Mouse (Mus musculus) intestine, embryonic 16.5 days (tissue): ENCODE results near the gene Vcl. TPM values are rescaled to one million over a fixed set of nuclear protein-coding genes. Genes with fewer than 3 reads are reported as not detected.

Experiments used
- ATAC-seq: fragments of 200-750 bp; cut with Nextera tagmentation; 2 replicates; pipeline ENCODE4 v1.8.0; 2017; ENCODE audit warnings: moderate TSS enrichment, moderate library complexity
- H3K27ac ChIP-seq: fragments of 300-500 bp; sonication (generic); 2 replicates; pipeline ENCODE4 v1.5.1; 2014; ENCODE audit warnings: mild to moderate bottlenecking, low read length
- H3K27me3 ChIP-seq: fragments of 300-500 bp; sonication (generic); replicated peaks from 2 replicates; pipeline ENCODE4 v1.6.1; 2014; ENCODE audit warnings: low read length, control low read depth, mixed read lengths; ENCODE audit not compliant: control insufficient read depth, insufficient read depth
- H3K36me3 ChIP-seq: fragments of 300-500 bp; sonication (generic); 2 replicates; pipeline ENCODE4 v1.6.1; 2014; ENCODE audit warnings: low read length, control low read depth; ENCODE audit not compliant: control insufficient read depth, insufficient read depth
- H3K4me1 ChIP-seq: fragments of 300-500 bp; sonication (generic); 2 replicates; pipeline ENCODE4 v1.6.1; 2014; ENCODE audit warnings: low read length, control low read depth, mixed read lengths; ENCODE audit not compliant: control insufficient read depth, insufficient read depth
- H3K4me2 ChIP-seq: fragments of 300-500 bp; sonication (generic); 2 replicates; pipeline ENCODE4 v1.6.1; 2014; ENCODE audit warnings: low read depth, low read length, control low read depth
- H3K4me3 ChIP-seq: fragments of 300-500 bp; sonication (generic); 2 replicates; pipeline ENCODE4 v1.5.1; 2014; ENCODE audit warnings: mild to moderate bottlenecking, low read length
- H3K9ac ChIP-seq: fragments of 300-500 bp; sonication (generic); 2 replicates; pipeline ENCODE4 v1.6.1; 2014; ENCODE audit warnings: low read depth, low read length
- H3K9me3 ChIP-seq: fragments of 300-500 bp; sonication (generic); 2 replicates; pipeline ENCODE4 v1.6.1; 2016; ENCODE audit warnings: low read length, control low read depth; ENCODE audit not compliant: control insufficient read depth
- WGBS: fragments of 180-500 bp; shearing (Covaris S2); extraction: QIAGEN DNeasy Blood & Tissue Kit; methylation state at CpG from one replicate; pipeline ENCODE4 v1.1.7; 2014; 5-methylcytosine and 5-hydroxymethylcytosine counted together
- polyA plus RNA-seq: library from polyadenylated mRNA; unstranded; fragments of >200 nt; fragmentation: Nextera tagmentation; extraction: Ambion mirVana; gene quantifications from 2 replicates; pipeline ENCODE4 v1.2.1, GENCODE M21; 2015

Vcl gene
- polyA plus RNA-seq, result 51.5 and 56.0 TPM in 2 replicates

- ATAC-seq, result peak; percentile 99
- Histone ChIP-seq H3K9ac (peak within 1 kb of the TSS; percentile 96), H3K27ac (peak within 1 kb of the TSS; percentile 96), H3K9me3 (no peaks in the 10 kb centered on the region), H3K27me3 (no peaks in the 10 kb centered on the region), H3K4me3 (peak within 1 kb of the TSS; percentile 94), H3K36me3 (no peaks in the 10 kb centered on the region), H3K4me1 (peaks cover 16% of the 10 kb centered on the region), H3K4me2 (peak within 1 kb of the TSS; percentile 85)
- WGBS, result under 1% methylated on average over 84 of the region's 89 CpGs
Measured at GRCm38 (mm10) chr14:20928848-20929745, at the start of gene Vcl. Gene Vcl, plus strand, starts transcription at chr14:20929398.

GRCm38 (mm10) chr14:20884691-20885090 lies 44.5 kb upstream of the Vcl start:
- ATAC-seq, result peak; percentile 47; the same call in 1 of the 2 replicates
- H3K9me3 ChIP-seq, result no peaks in the 10 kb centered on the region
- H3K9ac ChIP-seq, result no peak overlapping the region
- WGBS, result 67% methylated on average over 5 of the region's 5 CpGs
- H3K27ac ChIP-seq, result peak overlapping the region; percentile 71
- no peak overlapping the region for H3K4me2 ChIP-seq
- H3K36me3 ChIP-seq, result no peaks in the 10 kb centered on the region
- H3K27me3 ChIP-seq, result no peaks in the 10 kb centered on the region
- peaks cover 10% of the 10 kb centered on the region for H3K4me1 ChIP-seq
- no peak overlapping the region for H3K4me3 ChIP-seq

GRCm38 (mm10) chr14:20885091-20885888 lies 43.9 kb upstream of the Vcl start:
- H3K4me1 ChIP-seq, result peaks cover 10% of the 10 kb centered on the region
- 21% methylated on average over 10 of the region's 10 CpGs for WGBS
- H3K4me2 ChIP-seq, result peak overlapping the region; percentile 29; the same call in 1 of the 2 replicates
- no peaks in the 10 kb centered on the region for H3K9me3 ChIP-seq
- no peaks in the 10 kb centered on the region for H3K36me3 ChIP-seq
- H3K27ac ChIP-seq, result peak overlapping the region; percentile 71
- peak overlapping the region; percentile 9; the same call in 1 of the 2 replicates for H3K4me3 ChIP-seq
- H3K27me3 ChIP-seq, result no peaks in the 10 kb centered on the region
- peak overlapping the region; percentile 49 for H3K9ac ChIP-seq
- ATAC-seq, result peak; percentile 87

GRCm38 (mm10) chr14:20886266-20886665 lies 42.9 kb upstream of the Vcl start:
- ATAC-seq, result no peak
- H3K9me3 ChIP-seq, result no peaks in the 10 kb centered on the region
- no peak overlapping the region for H3K27ac ChIP-seq
- H3K4me1 ChIP-seq, result peaks cover 10% of the 10 kb centered on the region
- no peak overlapping the region for H3K9ac ChIP-seq
- 55% methylated on average over 4 of the region's 4 CpGs for WGBS
- no peak overlapping the region for H3K4me3 ChIP-seq
- H3K4me2 ChIP-seq, result no peak overlapping the region
- H3K27me3 ChIP-seq, result no peaks in the 10 kb centered on the region
- H3K36me3 ChIP-seq, result no peaks in the 10 kb centered on the region

DNA sequence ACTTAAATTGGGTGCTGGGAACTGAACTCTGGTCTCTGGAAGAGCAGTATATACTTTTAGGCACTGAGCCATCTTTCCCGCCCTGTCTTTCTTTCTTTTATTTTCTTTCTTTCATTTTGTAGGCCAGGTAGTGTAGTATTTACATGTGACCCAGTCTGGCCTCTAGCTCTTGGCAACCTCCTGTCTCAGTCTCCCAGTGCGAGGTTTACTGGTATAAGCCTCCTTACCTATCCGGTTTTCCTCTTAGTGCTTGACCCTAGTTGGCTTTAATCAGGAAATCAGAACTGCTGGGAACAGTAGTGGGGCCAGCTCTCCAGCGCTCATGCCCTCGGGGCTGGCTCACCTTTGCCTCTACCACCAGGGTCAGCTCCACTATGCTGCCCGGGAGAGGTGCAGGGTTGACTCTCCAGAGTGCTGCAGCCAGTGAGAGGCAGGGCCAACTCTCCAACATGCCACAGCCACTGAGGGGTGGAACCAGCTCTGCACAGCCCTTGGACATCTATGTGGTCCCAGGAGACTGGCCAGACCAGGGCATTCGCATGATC lies 41.6 kb upstream of the Vcl start:
- H3K27ac ChIP-seq, result no peak overlapping the region
- no peak for ATAC-seq
- H3K27me3 ChIP-seq, result no peaks in the 10 kb centered on the region
- peaks cover 16% of the 10 kb centered on the region for H3K4me1 ChIP-seq
- H3K9me3 ChIP-seq, result no peaks in the 10 kb centered on the region
- H3K9ac ChIP-seq, result no peak overlapping the region
- no peak overlapping the region for H3K4me2 ChIP-seq
- 89% methylated on average over 7 of the region's 7 CpGs for WGBS
- H3K36me3 ChIP-seq, result no peaks in the 10 kb centered on the region
- no peak overlapping the region for H3K4me3 ChIP-seq

DNA sequence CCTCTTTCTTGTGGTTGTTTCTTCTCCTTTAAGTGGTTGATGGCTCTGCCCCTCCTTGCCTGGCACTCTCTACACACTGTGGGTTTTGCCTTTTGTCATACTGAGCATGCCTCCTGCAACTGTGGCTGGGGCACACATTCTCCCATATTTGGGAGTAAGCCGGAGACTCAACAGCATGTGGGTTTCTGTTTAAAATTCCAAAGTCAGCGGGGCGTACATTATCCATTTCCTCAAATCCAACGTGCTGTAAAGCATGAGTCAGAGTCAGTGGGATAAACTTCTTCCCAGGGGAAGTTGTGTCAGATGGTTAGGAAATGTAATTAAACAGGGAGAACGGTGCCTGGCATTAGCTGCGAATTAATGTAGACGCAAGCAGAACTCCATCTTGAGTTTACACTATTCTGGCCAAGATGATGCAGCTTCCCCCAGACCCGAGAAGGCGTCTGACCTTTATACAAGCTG lies 37.2 kb upstream of the Vcl start:
- H3K4me1 ChIP-seq, result peaks cover 10% of the 10 kb centered on the region

DNA sequence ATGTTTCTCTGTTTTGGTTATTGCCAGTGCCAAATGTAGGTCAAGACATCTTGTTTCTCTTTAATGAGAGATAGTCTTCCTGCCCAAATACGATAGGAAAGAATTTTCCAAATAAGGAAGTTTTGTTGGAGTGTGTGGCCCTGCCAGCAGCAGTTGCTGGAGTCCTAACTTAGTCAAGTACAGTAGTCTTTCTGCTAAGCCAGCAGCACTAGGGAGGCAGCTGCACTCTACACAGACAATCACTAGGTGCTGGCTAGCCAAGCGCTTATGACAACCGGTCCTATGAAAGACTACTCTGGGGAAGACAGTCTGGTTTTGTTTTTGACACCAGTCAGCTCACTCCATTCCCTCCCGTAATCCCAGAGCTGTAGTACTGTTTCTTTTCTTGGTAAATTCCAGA lies 35.4 kb upstream of the Vcl start:
- Histone ChIP-seq H3K9ac (no peak overlapping the region), H3K9me3 (no peaks in the 10 kb centered on the region), H3K4me1 (peaks cover 10% of the 10 kb centered on the region), H3K27me3 (no peaks in the 10 kb centered on the region), H3K36me3 (no peaks in the 10 kb centered on the region), H3K4me2 (no peak overlapping the region), H3K4me3 (no peak overlapping the region), H3K27ac (peak overlapping the region; percentile 69; the same call in 1 of the 2 replicates)
- ATAC-seq, result no peak
- WGBS, result 44% methylated on average over 4 of the region's 4 CpGs

More for the DNA sequence above, 37.2 kb upstream of the Vcl start:
- Histone ChIP-seq H3K9ac (no peak overlapping the region), H3K9me3 (no peaks in the 10 kb centered on the region), H3K27me3 (no peaks in the 10 kb centered on the region), H3K36me3 (no peaks in the 10 kb centered on the region), H3K27ac (peak overlapping the region; percentile 72), H3K4me3 (no peak overlapping the region), H3K4me2 (no peak overlapping the region; the same call in 1 of the 2 replicates)
- ATAC-seq, result peak; percentile 84
- WGBS, result 24% methylated on average over 9 of the region's 9 CpGs

DNA sequence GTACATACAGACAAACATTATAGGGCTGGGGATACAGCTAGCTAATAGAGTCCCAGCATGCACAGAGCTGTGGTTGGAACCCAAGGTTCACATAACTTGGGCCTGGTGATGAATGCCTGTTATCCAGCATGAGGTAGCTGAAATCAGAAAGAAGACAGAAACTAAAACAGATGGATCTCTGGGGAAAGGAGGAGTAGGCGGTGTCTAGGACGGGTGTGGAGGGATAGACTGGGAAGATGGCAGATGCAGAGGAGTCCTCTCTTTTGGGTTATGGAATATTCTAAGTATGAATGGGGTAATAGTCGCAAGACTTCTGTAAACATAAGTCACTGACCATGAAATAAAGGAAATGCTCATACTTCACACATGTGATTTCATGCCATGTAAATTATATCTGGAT lies 27.9 kb upstream of the Vcl start:
- no peaks in the 10 kb centered on the region for H3K36me3 ChIP-seq
- no peak for ATAC-seq
- H3K27me3 ChIP-seq, result no peaks in the 10 kb centered on the region
- no peak overlapping the region for H3K27ac ChIP-seq
- WGBS, result 87% methylated on average over 3 of the region's 3 CpGs
- no peaks in the 10 kb centered on the region for H3K4me1 ChIP-seq
- H3K9ac ChIP-seq, result no peak overlapping the region
- H3K4me3 ChIP-seq, result no peak overlapping the region
- H3K9me3 ChIP-seq, result no peaks in the 10 kb centered on the region
- no peak overlapping the region for H3K4me2 ChIP-seq

- H3K4me3 ChIP-seq, result no peak overlapping the region
- H3K27me3 ChIP-seq, result no peaks in the 10 kb centered on the region
- 88% methylated on average over 6 of the region's 6 CpGs for WGBS
- no peaks in the 10 kb centered on the region for H3K4me1 ChIP-seq
- no peak overlapping the region for H3K4me2 ChIP-seq
- no peaks in the 10 kb centered on the region for H3K36me3 ChIP-seq
- ATAC-seq, result no peak
- H3K27ac ChIP-seq, result no peak overlapping the region
- H3K9me3 ChIP-seq, result no peaks in the 10 kb centered on the region
- no peak overlapping the region for H3K9ac ChIP-seq
Measured at GRCm38 (mm10) chr14:20903137-20903536, 26.1 kb upstream of the Vcl start.
